Mouse (Mus musculus): Measurements from ENCODE around the gene Irx4.

DNA sequence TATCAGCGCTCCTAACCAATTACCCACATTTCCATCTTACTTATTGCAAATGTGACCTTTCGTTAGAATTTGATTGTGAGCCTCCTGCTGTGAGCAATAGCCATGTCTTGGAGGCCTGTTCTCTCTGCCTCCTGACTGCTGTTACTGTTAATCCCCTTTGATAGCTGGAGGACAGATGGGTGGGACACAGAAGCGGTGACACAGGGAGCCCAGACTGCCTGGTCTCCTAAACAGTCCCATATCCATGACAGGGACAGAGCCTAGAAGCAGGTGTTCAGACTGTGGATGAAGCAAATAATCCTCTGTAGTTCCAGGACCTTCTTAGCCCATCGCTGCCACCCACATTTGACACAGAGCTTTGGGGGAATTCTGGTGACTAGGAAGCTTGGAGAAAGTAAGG lies 46.2 kb downstream of the Irx4 start:
- TF ChIP-seq POLR2A (IDR thresholded peaks at IDR 0.05; ENCODE audit: extremely low read depth, insufficient read depth, low read length) (no peak), CTCF (IDR thresholded peaks at IDR 0.05; ENCODE audit: low read depth, low read length) (no peak)

Data from liver, adult 2 months (tissue).